ENCODE assay signal across 19 mouse cellular contexts in the genomic region with DNA sequence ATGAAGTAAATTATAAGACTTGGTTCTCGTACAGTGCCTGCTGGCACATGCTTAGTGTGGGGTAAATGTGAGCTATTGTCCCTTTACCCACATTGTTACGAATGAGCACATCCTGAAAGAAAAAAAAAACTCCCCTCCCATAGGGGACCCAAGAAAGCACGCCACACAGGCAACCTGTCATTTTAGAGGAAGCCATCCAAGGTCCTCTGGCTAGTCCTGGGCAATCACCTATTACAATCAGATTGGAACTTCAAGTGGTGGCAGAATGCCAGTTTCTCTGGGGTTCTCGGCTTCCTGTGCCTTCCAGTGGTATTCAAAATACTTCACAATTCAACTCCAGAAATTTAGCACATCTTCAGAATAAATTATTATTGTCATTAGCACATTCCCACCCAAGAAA.
DNase-seq lines count a peak whose midpoint lies in the region; ATAC-seq lines count a peak whose summit lies in the region.
"Had no signal": no experiment of that assay in that cellular context is flagged by ENCODE, and none has a peak within 500 bp of the region (broad histone marks: within the 10 kb centered on the region; RNA-seq: fewer than 3 reads in every experiment).

No protein-coding gene starts in this region.

- WGBS in heart, embryonic 10.5 days = 51% methylated on average over 4 of the region's 4 CpGs
- WGBS in heart, embryonic 12.5 days = 52% methylated on average over 4 of the region's 4 CpGs
- WGBS in neural tube, embryonic 13.5 days = 46% methylated on average over 4 of the region's 4 CpGs

- no peak overlapping the region for H3K9ac ChIP-seq in heart, embryonic 12.5 days
- no peak overlapping the region for H3K9ac ChIP-seq in neural tube, embryonic 13.5 days
- H3K9ac ChIP-seq: heart, embryonic 15.5 days; hindbrain, embryonic 15.5 days had no signal

- no peaks in the 10 kb centered on the region for H3K27me3 ChIP-seq in heart, embryonic 10.5 days (ENCODE audit: insufficient read depth, poor library complexity, severe bottlenecking)
- H3K27me3 ChIP-seq in heart, embryonic 12.5 days (replicated peaks) = no peaks in the 10 kb centered on the region
- H3K27me3 ChIP-seq in neural tube, embryonic 13.5 days = no peaks in the 10 kb centered on the region
- H3K27me3 ChIP-seq: heart, embryonic 15.5 days; hindbrain, embryonic 15.5 days had no signal

- no peak overlapping the region for H3K27ac ChIP-seq in heart, embryonic 10.5 days
- H3K27ac ChIP-seq in heart, embryonic 12.5 days (ENCODE audit: poor library complexity, severe bottlenecking) = no peak overlapping the region
- 0 out of 2 replicates have a peak overlapping the region, but pooled peaks have one; percentile 5 for H3K27ac ChIP-seq in neural tube, embryonic 13.5 days (replicated peaks)
- H3K27ac ChIP-seq: hindbrain, embryonic 15.5 days had no signal

- 0 out of 2 replicates have a peak, but pooled peaks cover 3% of the 10 kb centered on the region for H3K4me1 ChIP-seq in heart, embryonic 10.5 days
- H3K4me1 ChIP-seq in heart, embryonic 12.5 days (replicated peaks) = peaks cover 14% of the 10 kb centered on the region
- H3K4me1 ChIP-seq in neural tube, embryonic 13.5 days (replicated peaks) = peaks cover 36% of the 10 kb centered on the region

- no peaks in the 10 kb centered on the region for H3K9me3 ChIP-seq in heart, embryonic 10.5 days
- H3K9me3 ChIP-seq in heart, embryonic 12.5 days (replicated peaks) = no peaks in the 10 kb centered on the region
- H3K9me3 ChIP-seq in neural tube, embryonic 13.5 days = no peaks in the 10 kb centered on the region
- H3K9me3 ChIP-seq: heart, embryonic 15.5 days; hindbrain, embryonic 15.5 days had no signal

- H3K4me3 ChIP-seq in heart, embryonic 10.5 days = no peak overlapping the region
- no peak overlapping the region for H3K4me3 ChIP-seq in heart, embryonic 12.5 days
- H3K4me3 ChIP-seq in neural tube, embryonic 13.5 days = no peak overlapping the region
- H3K4me3 ChIP-seq: heart, embryonic 15.5 days; hindbrain, embryonic 15.5 days had no signal

- DNase-seq in adrenal gland, postnatal 14 days = peak; percentile 24
- DNase-seq in adrenal gland, adult 8-10 months = no peak
- DNase-seq in heart, embryonic 10.5 days (ENCODE audit: low spot score) = peak; percentile 50
- no peak for DNase-seq in neural tube, embryonic 10.5 days (ENCODE audit: extremely low spot score, low spot score)
- DNase-seq in frontal cortex, postnatal 14 days (ENCODE audit: low spot score in 2 of 2) = no peak
- no peak for DNase-seq in natural killer cell, adult 2 months (ENCODE audit: low spot score in 2 of 2)
- DNase-seq: cerebellum, postnatal 36 days; gastrocnemius, postnatal 14 days; layer of hippocampus, adult 9-11 months; liver; lung, adult 2 months; retina, postnatal 1 day; thymus, adult 2 months had no signal

- no peak overlapping the region for H3K4me2 ChIP-seq in heart, embryonic 12.5 days
- no peak overlapping the region for H3K4me2 ChIP-seq in neural tube, embryonic 13.5 days
- H3K4me2 ChIP-seq: heart, embryonic 15.5 days; hindbrain, embryonic 15.5 days had no signal

- H3K36me3 ChIP-seq in heart, embryonic 10.5 days = no peaks in the 10 kb centered on the region
- H3K36me3 ChIP-seq in heart, embryonic 12.5 days = no peaks in the 10 kb centered on the region
- H3K36me3 ChIP-seq in neural tube, embryonic 13.5 days = no peaks in the 10 kb centered on the region
- H3K36me3 ChIP-seq: heart, embryonic 15.5 days; hindbrain, embryonic 15.5 days had no signal

- ATAC-seq in heart, embryonic 12.5 days (ENCODE audit: insufficient number of reproducible peaks, low FRiP score) = no peak
- no peak for ATAC-seq in neural tube, embryonic 13.5 days (ENCODE audit: low read depth)
- ATAC-seq: activated CD4-positive, CD25-positive, alpha-beta regulatory T cell, adult 4 months; intestine, postnatal 0 days had no signal

Comparison
In these comparisons a context has a peak if more than half of its experiments do, and no peak if none do; other contexts are left out.
1. DNase-seq: peak in adrenal gland, postnatal 14 days (single experiment) and heart, embryonic 10.5 days (single experiment); none in adrenal gland, adult 8-10 months (single experiment), neural tube, embryonic 10.5 days (single experiment), frontal cortex, postnatal 14 days (0 of 2) and natural killer cell, adult 2 months (0 of 2).